ENCODE assay signal across 8 mouse cellular contexts in the genomic region with DNA sequence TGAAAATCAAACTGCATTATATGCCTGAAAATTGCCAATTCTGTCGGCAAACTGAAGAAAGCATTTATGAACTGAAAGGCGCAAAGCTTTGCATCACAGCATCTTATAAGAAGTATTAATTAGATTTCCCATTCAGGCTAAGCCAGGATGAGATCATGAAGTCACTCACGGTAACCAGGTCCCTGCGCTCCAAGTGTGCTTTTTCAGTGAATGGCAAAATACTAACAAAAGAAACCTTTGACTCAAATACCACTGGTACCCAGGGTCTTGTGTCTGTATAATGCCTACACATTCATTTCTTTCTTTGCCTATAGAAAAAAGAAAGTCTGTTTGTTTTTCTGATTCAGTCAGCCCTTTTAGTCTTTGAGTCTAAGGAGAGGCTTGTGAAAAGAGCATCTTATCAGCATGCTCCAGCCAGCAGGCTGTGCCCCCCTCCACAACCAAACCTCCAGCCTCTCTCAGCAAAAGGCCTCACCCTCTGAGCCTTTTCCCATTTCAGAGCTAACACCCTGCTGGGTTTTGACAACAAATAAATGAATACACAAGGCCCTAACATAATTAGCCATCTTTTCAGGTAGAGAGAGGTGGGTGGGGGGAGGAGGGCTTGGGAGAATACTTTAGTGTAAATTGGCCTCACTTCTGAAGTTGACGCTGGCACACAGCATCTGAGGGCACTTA.
DNase-seq lines count a peak whose midpoint lies in the region; ATAC-seq lines count a peak whose summit lies in the region.

No protein-coding gene starts in this region.

- H3K36me3 ChIP-seq in kidney, embryonic 15.5 days: 0 out of 2 replicates have a peak, but pooled peaks cover 10% of the 10 kb centered on the region
- H3K36me3 ChIP-seq in limb, embryonic 10.5 days: peaks cover 6% of the 10 kb centered on the region
- no peaks in the 10 kb centered on the region for H3K36me3 ChIP-seq in neural tube, embryonic 12.5 days

- peak overlapping the region; percentile 68 for H3K4me3 ChIP-seq in kidney, embryonic 15.5 days (replicated peaks)
- H3K4me3 ChIP-seq in limb, embryonic 10.5 days: peak overlapping the region; percentile 97
- H3K4me3 ChIP-seq in neural tube, embryonic 12.5 days: peak overlapping the region; percentile 89; the same call in 1 of the 2 replicates

- ATAC-seq in kidney, embryonic 15.5 days (replicated peaks; ENCODE audit: low FRiP score): no peak
- no peak for ATAC-seq in neural tube, embryonic 12.5 days (ENCODE audit: low FRiP score, low read depth)

- H3K9me3 ChIP-seq in kidney, embryonic 15.5 days (replicated peaks): no peaks in the 10 kb centered on the region
- no peaks in the 10 kb centered on the region for H3K9me3 ChIP-seq in limb, embryonic 10.5 days (replicated peaks)
- no peaks in the 10 kb centered on the region for H3K9me3 ChIP-seq in neural tube, embryonic 12.5 days

- DNase-seq in kidney, adult 18-20 months: no peak
- DNase-seq in embryo, embryonic 9.5 days (ENCODE audit: extremely low spot score): peak; percentile 54
- DNase-seq in limb, embryonic 10.5 days (ENCODE audit: low spot score): no peak
- DNase-seq in thymus, postnatal 0 days (ENCODE audit: low spot score): no peak
- DNase-seq in cerebellum, postnatal 36 days: no peak
- DNase-seq in ovary, adult 18-20 months (ENCODE audit: low spot score): no peak

- 0 out of 2 replicates have a peak overlapping the region, but pooled peaks have one; percentile 80 for H3K9ac ChIP-seq in kidney, embryonic 15.5 days
- H3K9ac ChIP-seq in neural tube, embryonic 12.5 days: no peak overlapping the region

- peaks cover 79% of the 10 kb centered on the region for H3K4me1 ChIP-seq in kidney, embryonic 15.5 days
- peaks cover 75% of the 10 kb centered on the region for H3K4me1 ChIP-seq in limb, embryonic 10.5 days
- H3K4me1 ChIP-seq in neural tube, embryonic 12.5 days: peaks cover 28% of the 10 kb centered on the region; the same call in 1 of the 2 replicates

- no peaks in the 10 kb centered on the region for H3K27me3 ChIP-seq in kidney, embryonic 15.5 days
- H3K27me3 ChIP-seq in limb, embryonic 10.5 days (ENCODE audit: low read depth, poor library complexity, severe bottlenecking): no peaks in the 10 kb centered on the region
- 0 out of 2 replicates have a peak, but pooled peaks cover 5% of the 10 kb centered on the region for H3K27me3 ChIP-seq in neural tube, embryonic 12.5 days (replicated peaks)

- 71% methylated on average over 5 of the region's 5 CpGs for WGBS in kidney, embryonic 15.5 days
- WGBS in limb, embryonic 10.5 days: 61% methylated on average over 5 of the region's 5 CpGs
- WGBS in neural tube, embryonic 12.5 days: 38% methylated on average over 5 of the region's 5 CpGs

- H3K4me2 ChIP-seq in kidney, embryonic 15.5 days: peak overlapping the region; percentile 89
- peak overlapping the region; percentile 89 for H3K4me2 ChIP-seq in neural tube, embryonic 12.5 days (replicated peaks)

- no peak overlapping the region for H3K27ac ChIP-seq in kidney, embryonic 15.5 days
- peak overlapping the region; percentile 99 for H3K27ac ChIP-seq in limb, embryonic 10.5 days
- H3K27ac ChIP-seq in neural tube, embryonic 12.5 days: no peak overlapping the region
